Mouse (Mus musculus) olfactory bulb, adult 2 months (tissue): ENCODE results near the gene Arl6ip1.

Experiments used
- CTCF ChIP-seq: fragments of 200-500 bp; IDR thresholded peaks from 2 replicates; pipeline ENCODE4 v1.5.1; 2012; ENCODE audit warnings: low read depth, mild to moderate bottlenecking, low read length, moderate library complexity; ENCODE audit not compliant: insufficient read depth
- POLR2A ChIP-seq: fragments of 200-500 bp; IDR thresholded peaks from 2 replicates; pipeline ENCODE4 v1.6.1; 2012; ENCODE audit warnings: mild to moderate bottlenecking, low read depth, low read length, moderate library complexity; ENCODE audit not compliant: insufficient read depth

DNA sequence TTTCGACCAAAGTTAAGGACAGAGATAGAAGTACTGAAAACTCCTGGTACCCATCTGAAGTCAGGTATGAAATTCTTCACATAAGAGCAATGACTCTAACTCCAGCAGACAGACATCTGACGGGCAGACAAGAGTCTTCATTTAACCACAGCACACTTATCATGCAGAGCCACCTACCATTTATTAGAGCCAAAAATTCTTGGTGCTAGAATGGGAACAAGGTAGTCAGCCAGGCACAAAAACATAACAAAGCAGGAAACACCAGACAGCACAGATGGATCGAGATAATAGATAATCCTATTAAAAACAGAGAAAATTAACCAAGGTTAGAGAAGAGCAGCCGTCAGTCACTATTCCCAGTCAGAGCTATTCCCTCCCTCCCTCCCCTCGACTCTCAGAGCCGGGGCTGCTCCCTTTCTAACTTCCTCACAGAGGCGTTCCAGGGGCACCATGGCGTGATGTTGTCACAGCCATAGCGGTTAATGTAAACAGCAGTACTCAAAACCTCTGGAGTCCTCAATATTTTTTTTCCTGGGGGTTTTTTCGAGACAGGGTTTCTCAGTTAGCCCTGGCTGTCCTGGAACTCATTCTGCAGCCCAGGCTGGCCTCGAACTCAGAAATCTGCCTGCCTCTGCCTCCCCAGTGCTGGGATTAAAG, 3.1 kb downstream of the Arl6ip1 start:
- TF ChIP-seq CTCF (no peak), POLR2A (no peak)
